Mouse (Mus musculus) hindbrain, embryonic 11.5 days (tissue): ENCODE results near the gene Abcb8. TPM values are rescaled to one million over a fixed set of nuclear protein-coding genes. Genes with fewer than 3 reads are reported as not detected.
A peak's percentile ranks its signal among the peaks of the same experiment; 100 is the strongest.

Source experiments
- ATAC-seq: fragments of 200-750 bp; cut with Nextera tagmentation; 2 replicates; pipeline ENCODE4 v1.8.0; 2017; ENCODE audit warnings: mild to moderate bottlenecking, moderate TSS enrichment, moderate library complexity; ENCODE audit not compliant: low FRiP score
- DNase-seq: peaks from one replicate; pipeline ENCODE4 v3.0.0-alpha.2; 2015; ENCODE audit warnings: low spot score
- H3K27ac ChIP-seq: fragments of 300-500 bp; sonication (generic); 2 replicates; pipeline ENCODE4 v1.5.1; 2014; ENCODE audit warnings: mild to moderate bottlenecking, low read depth, low read length
- H3K27me3 ChIP-seq: fragments of 300-500 bp; sonication (generic); 2 replicates; pipeline ENCODE4 v1.6.1; 2014; ENCODE audit warnings: mild to moderate bottlenecking, low read length, moderate library complexity, mixed read lengths; ENCODE audit not compliant: control insufficient read depth, insufficient read depth
- H3K36me3 ChIP-seq: fragments of 300-500 bp; sonication (generic); 2 replicates; pipeline ENCODE4 v1.6.1; 2014; ENCODE audit warnings: mild to moderate bottlenecking, low read length, moderate library complexity, mixed read lengths; ENCODE audit not compliant: control insufficient read depth, insufficient read depth
- H3K4me1 ChIP-seq: fragments of 300-500 bp; sonication (generic); replicated peaks from 2 replicates; pipeline ENCODE4 v1.6.1; 2014; ENCODE audit warnings: low read length, mixed read lengths; ENCODE audit not compliant: control insufficient read depth, insufficient read depth
- H3K4me2 ChIP-seq: fragments of 300-500 bp; sonication (generic); replicated peaks from 2 replicates; pipeline ENCODE4 v1.6.1; 2014; ENCODE audit warnings: mild to moderate bottlenecking, low read depth, low read length
- H3K4me3 ChIP-seq: fragments of 300-500 bp; sonication (generic); 2 replicates; pipeline ENCODE4 v1.5.1; 2014; ENCODE audit warnings: low read depth, low read length
- H3K9ac ChIP-seq: fragments of 300-500 bp; sonication (generic); 2 replicates; pipeline ENCODE4 v1.6.1; 2014; ENCODE audit warnings: low read depth, low read length
- H3K9me3 ChIP-seq: fragments of 300-500 bp; sonication (generic); 2 replicates; pipeline ENCODE4 v1.6.1; 2016; ENCODE audit warnings: low read length; ENCODE audit not compliant: control insufficient read depth
- WGBS: fragments of 180-500 bp; shearing (Covaris S2); extraction: QIAGEN DNeasy Blood & Tissue Kit; methylation state at CpG from one replicate; pipeline ENCODE4 v1.1.7; 2014; 5-methylcytosine and 5-hydroxymethylcytosine counted together
- polyA plus RNA-seq: library from polyadenylated mRNA; unstranded; fragments of >200 nt; fragmentation: Nextera tagmentation; extraction: Ambion mirVana; gene quantifications from 2 replicates; pipeline ENCODE4 v1.2.1, GENCODE M21; 2014

Gene Abcb8
- polyA plus RNA-seq, 1 experiment from 2014 or later, result 29.7 TPM

DNA sequence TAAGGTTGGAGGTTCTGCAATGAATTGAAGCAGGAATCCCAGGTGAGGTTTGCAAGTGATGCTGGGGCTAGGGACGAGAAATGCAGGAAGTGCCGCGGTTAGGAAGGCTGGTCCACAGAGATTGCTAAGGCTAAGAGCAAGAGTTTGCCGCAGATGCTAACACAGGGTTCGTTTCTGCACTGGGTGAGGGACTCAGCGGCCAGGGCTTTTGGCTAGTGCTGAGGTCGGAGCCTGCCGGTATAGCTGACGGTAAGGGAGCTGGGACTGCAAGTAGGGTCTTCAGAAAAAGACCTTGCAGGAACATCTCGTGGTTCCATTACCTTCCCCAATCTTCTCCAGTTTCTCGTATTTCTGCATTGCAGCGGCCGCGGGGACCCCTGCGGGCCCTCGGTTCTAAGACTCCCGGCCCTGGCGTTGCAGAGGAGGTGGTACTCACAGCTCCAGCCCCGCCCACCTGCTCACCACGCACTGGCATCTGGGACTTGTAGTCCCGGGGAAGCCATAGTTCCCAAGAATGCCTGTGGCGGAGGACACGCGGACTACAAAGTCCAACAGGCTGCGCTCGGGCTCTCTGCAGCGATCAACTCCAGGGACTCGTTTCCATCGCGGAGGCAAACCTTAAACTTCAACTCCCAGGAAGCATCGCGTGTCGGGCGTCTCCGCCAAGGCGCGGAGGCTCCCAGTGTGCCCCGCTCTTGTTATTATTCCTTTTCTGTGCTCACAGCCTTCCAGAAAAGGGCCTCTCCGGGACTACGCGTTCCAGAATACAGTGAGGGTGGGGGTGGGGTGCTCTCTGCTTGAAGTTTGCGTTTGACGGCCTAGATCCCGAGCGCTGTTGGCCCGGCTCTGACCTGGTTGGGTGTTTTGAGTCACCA, 29.9 kb downstream of the Abcb8 start, which contains the start of the genes Cdk5 and Slc4a2:
Cdk5 (minus strand) TSS at position 402 of the 875 bp plus-strand sequence.
Slc4a2 (plus strand) TSS at position 709 of the 875 bp plus-strand sequence.
- ATAC-seq (peak; percentile 94), DNase-seq (peak; percentile 99)
- H3K4me1 ChIP-seq, result peaks cover 14% of the 10 kb centered on the region
- H3K27me3 ChIP-seq, result 0 out of 2 replicates have a peak, but pooled peaks cover 4% of the 10 kb centered on the region
- peak within 1 kb of the TSS; percentile 69 for H3K9ac ChIP-seq
- H3K4me3 ChIP-seq, result peak within 1 kb of the TSS; percentile 53
- H3K27ac ChIP-seq, result peak within 1 kb of the TSS; percentile 88
- H3K36me3 ChIP-seq, result 0 out of 2 replicates have a peak, but pooled peaks cover 2% of the 10 kb centered on the region
- peak within 1 kb of the TSS; percentile 89 for H3K4me2 ChIP-seq
- H3K9me3 ChIP-seq, result no peaks in the 10 kb centered on the region
- under 1% methylated on average over 46 of the region's 46 CpGs for WGBS

DNA sequence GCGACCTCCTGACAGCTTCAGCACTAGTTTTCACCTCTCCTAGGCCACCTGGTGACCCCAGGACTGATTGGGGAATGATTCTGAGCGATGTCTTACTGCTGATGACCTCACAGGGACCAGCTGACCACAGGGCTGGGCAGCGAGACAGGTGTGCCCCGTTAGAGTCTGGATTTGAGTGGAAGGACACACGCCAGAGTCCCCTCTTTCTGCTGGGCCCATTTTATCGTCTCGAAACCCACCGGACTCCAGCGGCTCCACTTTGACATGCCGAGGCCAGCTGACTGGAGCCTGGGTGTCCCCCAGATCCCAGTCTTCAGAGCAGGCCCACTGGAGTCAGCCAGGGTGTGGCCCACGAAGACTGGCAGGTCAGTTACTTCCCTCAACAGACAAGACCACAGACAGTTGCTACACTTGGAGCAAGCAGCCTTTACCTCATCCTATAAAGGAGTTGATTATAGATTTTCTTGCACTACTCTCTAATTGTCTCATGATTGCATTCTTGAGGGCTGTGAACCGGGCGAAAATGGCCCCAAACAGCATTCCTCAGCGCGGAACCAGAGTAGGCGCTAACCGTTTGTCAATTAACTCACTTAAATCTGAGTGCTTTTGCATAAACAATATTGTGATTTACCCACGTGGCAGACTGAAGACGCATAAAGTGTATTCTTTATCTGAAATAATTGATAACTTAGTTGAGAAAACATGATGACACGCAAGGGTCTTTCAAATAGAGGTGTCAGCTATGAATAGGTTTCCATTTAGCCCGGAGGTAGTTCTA, 30.7 kb downstream of the Abcb8 start:
- DNase-seq, result peak; percentile 39

DNA sequence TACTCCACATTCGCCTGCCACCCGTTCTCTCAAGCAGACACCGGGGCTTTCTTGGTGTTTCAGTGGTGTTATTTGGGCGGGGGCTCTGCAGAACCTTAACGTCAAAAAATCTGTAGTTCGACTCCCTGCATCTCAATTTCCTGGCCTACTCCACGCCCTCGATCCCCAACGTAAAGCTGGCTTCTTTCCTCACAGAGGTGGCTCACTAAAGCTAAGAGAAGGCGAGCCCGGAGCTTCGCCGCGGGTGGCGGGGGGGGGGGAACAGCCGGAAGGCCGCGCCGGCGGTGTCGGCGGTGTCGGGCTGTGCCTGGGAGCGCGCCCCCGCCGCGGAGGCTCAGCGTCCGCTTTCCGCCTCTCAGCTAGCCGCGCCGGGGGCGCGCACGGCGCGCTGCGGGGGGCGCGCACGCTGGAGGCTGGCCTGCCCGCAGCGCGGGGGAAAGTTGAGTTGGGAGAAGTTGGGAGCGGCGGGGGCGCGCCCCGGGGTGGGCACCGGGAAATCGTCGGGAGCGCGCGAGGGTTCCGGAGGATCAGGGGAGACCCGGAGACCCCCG, 31.5 kb downstream of the Abcb8 start:
- DNase-seq, result peak; percentile 94
- H3K4me3 ChIP-seq, result peak overlapping the region; percentile 53
- peak overlapping the region; percentile 4 for H3K27ac ChIP-seq
- H3K9ac ChIP-seq, result peak overlapping the region; percentile 66
- peaks cover 1% of the 10 kb centered on the region; the same call in 1 of the 2 replicates for H3K36me3 ChIP-seq
- 0 out of 2 replicates have a peak, but pooled peaks cover 4% of the 10 kb centered on the region for H3K27me3 ChIP-seq
- no peak for ATAC-seq
- peak overlapping the region; percentile 89 for H3K4me2 ChIP-seq
- H3K4me1 ChIP-seq, result peaks cover 17% of the 10 kb centered on the region
- H3K9me3 ChIP-seq, result no peaks in the 10 kb centered on the region
- 1% methylated on average over 49 of the region's 60 CpGs for WGBS

More for the DNA sequence above, 30.7 kb downstream of the Abcb8 start:
- Histone ChIP-seq H3K9ac (peak overlapping the region; percentile 69), H3K27ac (peak overlapping the region; percentile 88), H3K9me3 (no peaks in the 10 kb centered on the region), H3K4me1 (peaks cover 17% of the 10 kb centered on the region), H3K4me2 (peak overlapping the region; percentile 89), H3K4me3 (peak overlapping the region; percentile 53), H3K27me3 (0 out of 2 replicates have a peak, but pooled peaks cover 4% of the 10 kb centered on the region), H3K36me3 (0 out of 2 replicates have a peak, but pooled peaks cover 2% of the 10 kb centered on the region)
- ATAC-seq, result peak; percentile 17
- WGBS, result 15% methylated on average over 21 of the region's 21 CpGs

DNA sequence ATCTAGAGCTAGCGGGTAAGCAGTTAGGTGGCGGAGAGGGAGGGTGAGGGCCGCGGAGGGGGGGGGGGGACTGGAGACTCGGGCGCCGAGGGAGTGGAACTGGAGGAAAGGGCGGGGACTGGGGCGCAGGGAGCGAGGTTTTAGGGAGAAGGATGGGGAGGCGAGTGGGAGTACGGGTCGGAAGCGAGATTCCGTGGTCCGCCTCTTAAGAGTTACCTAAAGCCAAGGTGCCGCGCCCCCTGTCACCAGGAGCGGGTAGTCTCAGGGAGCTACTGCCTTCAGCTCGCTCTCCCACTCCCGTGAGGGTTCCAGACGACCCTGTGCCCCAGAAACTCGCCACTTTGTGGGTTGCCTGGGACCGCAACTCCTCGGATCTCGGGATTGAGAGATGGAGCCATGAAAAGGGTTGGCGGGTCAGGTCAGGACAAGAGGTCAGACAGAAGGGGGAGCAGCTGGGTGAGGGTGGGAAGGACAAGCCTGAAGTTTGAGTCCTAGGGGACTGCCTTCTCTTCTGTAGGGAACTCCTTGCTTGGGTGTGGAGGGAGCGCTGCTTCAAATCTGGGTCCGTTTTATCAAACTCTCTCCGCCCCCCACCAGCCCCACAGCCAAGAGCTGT, 32.1 kb downstream of the Abcb8 start:
- peak overlapping the region; percentile 53 for H3K4me3 ChIP-seq
- ATAC-seq (no peak), DNase-seq (peak; percentile 68)
- H3K27ac ChIP-seq, result peak overlapping the region; percentile 4; the same call in 1 of the 2 replicates
- peak overlapping the region; percentile 89 for H3K4me2 ChIP-seq
- 0 out of 2 replicates have a peak, but pooled peaks cover 4% of the 10 kb centered on the region for H3K27me3 ChIP-seq
- peak overlapping the region; percentile 66 for H3K9ac ChIP-seq
- WGBS, result 0% methylated on average over 25 of the region's 30 CpGs
- H3K9me3 ChIP-seq, result no peaks in the 10 kb centered on the region
- H3K4me1 ChIP-seq, result peaks cover 17% of the 10 kb centered on the region
- peaks cover 3% of the 10 kb centered on the region; the same call in 1 of the 2 replicates for H3K36me3 ChIP-seq

DNA sequence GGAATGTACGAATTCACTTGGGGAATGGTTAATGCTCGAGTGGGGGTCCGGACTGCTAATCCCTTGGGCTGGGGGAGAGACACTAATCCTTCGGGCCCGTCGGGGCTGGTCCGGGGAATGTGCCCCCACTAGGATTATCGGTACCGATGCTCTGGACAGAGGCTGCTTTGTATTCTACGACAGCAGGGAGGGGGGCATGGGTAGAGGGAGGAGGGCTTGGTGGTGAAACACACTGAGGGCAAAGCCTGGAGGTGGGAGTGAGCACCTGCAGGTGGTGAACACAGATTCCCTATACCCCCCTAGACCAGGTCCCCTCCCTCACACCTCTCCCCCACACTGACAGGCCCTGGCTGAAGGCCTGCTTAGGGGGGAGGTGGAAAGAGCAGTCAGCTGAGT, 32.6 kb downstream of the Abcb8 start:
- DNase-seq (no peak), ATAC-seq (no peak)
- no peaks in the 10 kb centered on the region for H3K9me3 ChIP-seq
- 0 out of 2 replicates have a peak overlapping the region, but pooled peaks have one; percentile 4 for H3K27ac ChIP-seq
- H3K36me3 ChIP-seq, result peaks cover 6% of the 10 kb centered on the region; the same call in 1 of the 2 replicates
- peak overlapping the region; percentile 53 for H3K4me3 ChIP-seq
- H3K9ac ChIP-seq, result peak overlapping the region; percentile 66; the same call in 1 of the 2 replicates
- 2% methylated on average over 10 of the region's 10 CpGs for WGBS
- peak overlapping the region; percentile 89 for H3K4me2 ChIP-seq
- H3K4me1 ChIP-seq, result peaks cover 17% of the 10 kb centered on the region
- H3K27me3 ChIP-seq, result 0 out of 2 replicates have a peak, but pooled peaks cover 4% of the 10 kb centered on the region

DNA sequence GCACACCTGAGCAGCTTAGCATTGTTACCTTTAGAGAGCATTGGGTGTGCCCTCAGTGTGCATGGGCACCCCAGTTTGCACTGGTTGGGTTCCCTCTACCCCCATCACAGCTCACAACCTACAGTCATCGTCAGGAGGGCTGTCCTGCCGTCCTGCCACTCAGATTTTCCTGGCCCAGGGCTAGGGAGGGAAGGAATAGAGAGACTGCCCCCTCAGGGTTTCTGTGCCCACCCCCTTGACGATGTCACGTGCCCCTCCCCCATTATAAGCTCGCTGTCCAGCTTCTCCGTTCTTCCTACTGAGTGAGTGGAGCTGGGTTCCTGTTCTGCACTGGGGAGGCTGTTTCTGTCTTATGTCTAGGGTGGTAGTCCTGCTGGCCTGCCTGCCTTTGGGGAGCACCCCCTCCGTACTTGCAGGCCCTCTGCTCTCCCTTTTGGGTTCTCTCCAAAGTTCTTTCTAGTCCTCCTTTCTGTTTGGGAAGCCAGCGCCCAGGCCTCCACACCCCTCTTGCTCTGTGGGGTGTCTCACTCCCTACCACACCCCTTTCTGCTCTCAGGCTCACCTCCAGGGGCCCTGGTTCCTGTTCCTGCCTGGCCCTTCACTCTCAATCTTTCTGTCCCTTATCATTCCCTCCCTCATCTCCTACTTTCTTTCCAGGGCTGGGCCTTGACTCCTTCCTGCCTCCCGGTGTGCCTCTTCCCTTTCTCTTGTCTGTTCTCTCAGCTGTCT, 33.3 kb downstream of the Abcb8 start:
- 8% methylated on average over 9 of the region's 9 CpGs for WGBS
- no peak overlapping the region for H3K27ac ChIP-seq
- no peak overlapping the region; the same call in 1 of the 2 replicates for H3K4me3 ChIP-seq
- ATAC-seq (no peak), DNase-seq (no peak)
- H3K36me3 ChIP-seq, result peaks cover 7% of the 10 kb centered on the region; the same call in 1 of the 2 replicates
- peaks cover 17% of the 10 kb centered on the region for H3K4me1 ChIP-seq
- H3K27me3 ChIP-seq, result 0 out of 2 replicates have a peak, but pooled peaks cover 4% of the 10 kb centered on the region
- no peaks in the 10 kb centered on the region for H3K9me3 ChIP-seq
- H3K4me2 ChIP-seq, result peak overlapping the region; percentile 89; the same call in 1 of the 2 replicates
- H3K9ac ChIP-seq, result no peak overlapping the region

DNA sequence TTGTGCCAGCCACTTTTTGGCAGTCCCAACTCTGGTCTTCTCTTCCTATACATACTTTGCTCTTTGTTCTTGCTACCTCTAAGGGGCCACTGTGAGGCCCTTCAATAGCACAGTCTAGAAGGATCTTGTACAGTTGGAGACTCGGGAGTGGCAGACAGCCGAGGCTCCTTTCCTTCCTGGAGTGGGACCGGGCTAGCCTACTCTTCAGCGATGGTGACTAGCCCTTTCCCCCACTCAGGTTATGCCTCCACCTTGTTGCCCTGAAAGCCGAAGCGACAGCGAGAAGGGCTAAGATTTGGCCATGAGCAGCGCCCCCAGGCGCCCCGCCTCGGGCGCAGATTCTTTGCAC, 33.8 kb downstream of the Abcb8 start:
- no peak overlapping the region for H3K4me3 ChIP-seq
- peaks cover 17% of the 10 kb centered on the region for H3K4me1 ChIP-seq
- H3K4me2 ChIP-seq, result no peak overlapping the region
- H3K9ac ChIP-seq, result no peak overlapping the region
- no peak for ATAC-seq
- H3K36me3 ChIP-seq, result peaks cover 7% of the 10 kb centered on the region; the same call in 1 of the 2 replicates
- no peak overlapping the region for H3K27ac ChIP-seq
- H3K9me3 ChIP-seq, result no peaks in the 10 kb centered on the region
- H3K27me3 ChIP-seq, result 0 out of 2 replicates have a peak, but pooled peaks cover 4% of the 10 kb centered on the region
- DNase-seq, result no peak
- WGBS, result 11% methylated on average over 12 of the region's 12 CpGs
